Mouse (Mus musculus) G1E (cell line): Measurements from ENCODE around the gene Krt82. TPM values are rescaled to one million over a fixed set of nuclear protein-coding genes. Genes with fewer than 3 reads are reported as not detected.

Experiments
- ATAC-seq: 2 replicates; pipeline ENCODE4 v1.8.0; 2016; ENCODE audit warnings: mild to moderate bottlenecking; ENCODE audit not compliant: insufficient number of reproducible peaks, poor library complexity, low FRiP score, severe bottlenecking; ENCODE audit errors: extremely low read depth
- DNase-seq: peaks from one replicate; pipeline ENCODE4 v3.0.0; 2012; ENCODE audit warnings: low spot score
- H3K27me3 ChIP-seq: 2 replicates; pipeline ENCODE4 v1.6.1; 2012; ENCODE audit warnings: mild to moderate bottlenecking, low read length, inconsistent platforms; ENCODE audit not compliant: insufficient read depth
- H3K36me3 ChIP-seq: replicated peaks from 2 replicates; pipeline ENCODE3; 2012; ENCODE audit warnings: mild to moderate bottlenecking, inconsistent platforms
- H3K4me1 ChIP-seq: 2 replicates; pipeline ENCODE4 v1.6.1; 2012; ENCODE audit warnings: low read depth, low read length, inconsistent platforms, mixed read lengths; ENCODE audit not compliant: insufficient read depth
- H3K4me3 ChIP-seq: 2 replicates; pipeline ENCODE4 v1.5.1; 2012; ENCODE audit warnings: low read depth, mild to moderate bottlenecking, inconsistent platforms, low read length, moderate library complexity, mixed read lengths
- H3K9me3 ChIP-seq: replicated peaks from 2 replicates; pipeline ENCODE4 v1.6.1; 2012; ENCODE audit warnings: inconsistent platforms
- CTCF ChIP-seq: IDR thresholded peaks from 2 replicates; pipeline ENCODE4 v1.5.1; 2012; ENCODE audit warnings: low read depth, low read length, inconsistent platforms, mixed read lengths
- GATA1 ChIP-seq: IDR thresholded peaks from 2 replicates; pipeline ENCODE4 v1.6.1; 2012; ENCODE audit warnings: borderline replicate concordance, low read length, inconsistent platforms, mixed read lengths
- GATA2 ChIP-seq: IDR thresholded peaks from 2 replicates; pipeline ENCODE4 v1.6.1; 2012; ENCODE audit warnings: low read depth, low read length, inconsistent platforms, borderline replicate concordance
- POLR2AphosphoS5 ChIP-seq: IDR thresholded peaks from 2 replicates; pipeline ENCODE4 v1.6.1; 2012; ENCODE audit warnings: low read depth, low read length, inconsistent platforms; ENCODE audit not compliant: insufficient replicate concordance
- TAL1 ChIP-seq: conservative IDR thresholded peaks from 2 replicates; pipeline ENCODE4 v1.6.1; 2012; ENCODE audit warnings: low read depth, low read length, inconsistent platforms, mixed read lengths
- polyA plus RNA-seq: library from polyadenylated mRNA; stranded (reverse); fragments of >175 nt; gene quantifications from 2 replicates; pipeline ENCODE4 v1.2.3, GENCODE M21; 2012
- total RNA-seq, 2 experiments: library from RNA; stranded (forward) in 1 of 2; stranded (reverse) in 1 of 2; fragments of 200-1000 nt in 1 of 2; fragments of >200 nt in 1 of 2; fragmentation: Nextera tagmentation in 1 of 2; gene quantifications; 2 replicates each; pipeline ENCODE4 v1.2.3; 2014 to 2017

The Krt82 gene
- total and polyA plus RNA-seq, 3 experiments = not detected

DNA sequence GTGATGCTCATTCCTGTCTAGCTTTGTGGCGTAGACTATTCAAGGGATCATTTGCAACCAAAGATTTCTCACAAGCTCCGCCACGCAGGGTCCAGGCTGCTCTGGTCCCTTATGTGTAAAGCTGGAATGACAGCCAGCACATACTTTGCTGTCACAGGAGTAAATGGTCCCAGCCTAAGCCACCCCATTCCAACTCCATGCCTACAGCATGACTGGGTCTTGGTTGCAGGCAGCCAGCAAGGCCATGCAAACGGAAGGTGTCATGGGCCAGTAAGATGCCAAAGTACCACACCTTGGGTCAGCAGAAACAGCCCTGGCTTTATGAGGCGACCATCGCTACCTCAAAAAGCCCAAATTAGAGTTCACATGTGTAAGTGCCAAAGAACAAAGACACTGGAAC is 56.8 kb downstream of the Krt82 start:
- no peak for ATAC-seq
- H3K4me1 ChIP-seq = no peaks in the 10 kb centered on the region
- H3K4me3 ChIP-seq = no peak overlapping the region
- H3K9me3 ChIP-seq = peaks cover 64% of the 10 kb centered on the region
- H3K27me3 ChIP-seq = no peaks in the 10 kb centered on the region
- no peak for DNase-seq
- no peak for TF ChIP-seq POLR2AphosphoS5
- TF ChIP-seq GATA1 = no peak
- no peak for TF ChIP-seq CTCF
- no peak for TF ChIP-seq GATA2
- TF ChIP-seq TAL1 = no peak
- H3K36me3 ChIP-seq = no peaks in the 10 kb centered on the region

- TF ChIP-seq TAL1 (no peak), GATA1 (no peak), GATA2 (no peak), CTCF (no peak), POLR2AphosphoS5 (no peak)
- DNase-seq (no peak), ATAC-seq (no peak)
- Histone ChIP-seq H3K4me3 (no peak overlapping the region), H3K4me1 (no peaks in the 10 kb centered on the region), H3K27me3 (no peaks in the 10 kb centered on the region), H3K36me3 (no peaks in the 10 kb centered on the region), H3K9me3 (peaks cover 66% of the 10 kb centered on the region)
These were observed 57.7 kb downstream of the Krt82 start for GRCm38 (mm10) chr15:101492718-101493117.

GRCm38 (mm10) chr15:101491431-101491830 is 59.0 kb downstream of the Krt82 start, which contains the start of gene Krt83:
Gene Krt83 (minus strand): TSS chr15:101491512.
- ATAC-seq = no peak
- H3K36me3 ChIP-seq = no peaks in the 10 kb centered on the region
- no peaks in the 10 kb centered on the region for H3K27me3 ChIP-seq
- H3K9me3 ChIP-seq = peaks cover 61% of the 10 kb centered on the region
- DNase-seq = no peak
- TF ChIP-seq CTCF = no peak
- no peak for TF ChIP-seq GATA2
- TF ChIP-seq POLR2AphosphoS5 = no peak
- TF ChIP-seq TAL1 = no peak
- no peak for TF ChIP-seq GATA1
- no peaks in the 10 kb centered on the region for H3K4me1 ChIP-seq
- H3K4me3 ChIP-seq = no peak within 1 kb of the TSS

Other genes with a start within 250 kb of the Krt82 start
- not detected in 2 replicates for gene Krt80, start 180.5 kb downstream of the Krt82 start, total RNA-seq (2014; fragmentation: Nextera tagmentation)
- 0.11 and 0.12 TPM in 2 replicates for gene Krt80, start 180.5 kb downstream of the Krt82 start, total RNA-seq (2017)
- gene Krt80, start 180.5 kb downstream of the Krt82 start, polyA plus RNA-seq = not detected in 2 replicates
- gene Krt7, start 139.6 kb downstream of the Krt82 start, total RNA-seq (2014; fragmentation: Nextera tagmentation) = not detected in 2 replicates
- under 0.01 and 0.49 TPM in 2 replicates for gene Krt7, start 139.6 kb downstream of the Krt82 start, total RNA-seq (2017)
- gene Krt7, start 139.6 kb downstream of the Krt82 start, polyA plus RNA-seq = 0.11 and 0.13 TPM in 2 replicates
- not detected in 2 replicates for gene Krt87, start 111.9 kb downstream of the Krt82 start, total RNA-seq (2014; fragmentation: Nextera tagmentation)
- not detected in 2 replicates for gene Krt87, start 111.9 kb downstream of the Krt82 start, total RNA-seq (2017)
- not detected in 2 replicates for gene Krt87, start 111.9 kb downstream of the Krt82 start, polyA plus RNA-seq
- gene Krt88, start 102.9 kb downstream of the Krt82 start, total RNA-seq (2014; fragmentation: Nextera tagmentation) = not detected in 2 replicates
- not detected in 2 replicates for gene Krt88, start 102.9 kb downstream of the Krt82 start, total RNA-seq (2017)
- gene Krt88, start 102.9 kb downstream of the Krt82 start, polyA plus RNA-seq = not detected in 2 replicates
- not detected in 2 replicates for gene Krt81, start 86.9 kb downstream of the Krt82 start, total RNA-seq (2014; fragmentation: Nextera tagmentation)
- not detected in 2 replicates for gene Krt81, start 86.9 kb downstream of the Krt82 start, total RNA-seq (2017)
- not detected in 2 replicates for gene Krt81, start 86.9 kb downstream of the Krt82 start, polyA plus RNA-seq
- not detected in 2 replicates for gene Krt86, start 77.2 kb downstream of the Krt82 start, total RNA-seq (2014; fragmentation: Nextera tagmentation)
- 0.11 TPM in 1 of 2 replicates, not detected in the other for gene Krt86, start 77.2 kb downstream of the Krt82 start, total RNA-seq (2017)
- not detected in 2 replicates for gene Krt86, start 77.2 kb downstream of the Krt82 start, polyA plus RNA-seq
- not detected in 2 replicates for gene Krt83, start 59.2 kb downstream of the Krt82 start, total RNA-seq (2014; fragmentation: Nextera tagmentation)
- not detected in 2 replicates for gene Krt83, start 59.2 kb downstream of the Krt82 start, total RNA-seq (2017)
- not detected in 2 replicates for gene Krt83, start 59.2 kb downstream of the Krt82 start, polyA plus RNA-seq
- gene Gm49425, start 33.4 kb downstream of the Krt82 start, total RNA-seq (2014; fragmentation: Nextera tagmentation) = not detected in 2 replicates
- gene Gm49425, start 33.4 kb downstream of the Krt82 start, total RNA-seq (2017) = not detected in 2 replicates
- gene Gm49425, start 33.4 kb downstream of the Krt82 start, polyA plus RNA-seq = not detected in 2 replicates
- gene Krt84, start 17.8 kb downstream of the Krt82 start, total RNA-seq (2014; fragmentation: Nextera tagmentation) = not detected in 2 replicates
- gene Krt84, start 17.8 kb downstream of the Krt82 start, total RNA-seq (2017) = 0.05 TPM in 1 of 2 replicates, not detected in the other
- gene Krt84, start 17.8 kb downstream of the Krt82 start, polyA plus RNA-seq = not detected in 2 replicates
- gene Krt90, start 12.3 kb upstream of the Krt82 start, total RNA-seq (2014; fragmentation: Nextera tagmentation) = not detected in 2 replicates
- not detected in 2 replicates for gene Krt90, start 12.3 kb upstream of the Krt82 start, total RNA-seq (2017)
- not detected in 2 replicates for gene Krt90, start 12.3 kb upstream of the Krt82 start, polyA plus RNA-seq
- gene Krt75, start 23.2 kb upstream of the Krt82 start, total RNA-seq (2014; fragmentation: Nextera tagmentation) = not detected in 2 replicates
- 0.05 TPM in 1 of 2 replicates, not detected in the other for gene Krt75, start 23.2 kb upstream of the Krt82 start, total RNA-seq (2017)
- not detected in 2 replicates for gene Krt75, start 23.2 kb upstream of the Krt82 start, polyA plus RNA-seq
- not detected in 2 replicates for gene Gm5414, start 77.5 kb upstream of the Krt82 start, total RNA-seq (2014; fragmentation: Nextera tagmentation)
- gene Gm5414, start 77.5 kb upstream of the Krt82 start, total RNA-seq (2017) = not detected in 2 replicates
- gene Gm5414, start 77.5 kb upstream of the Krt82 start, polyA plus RNA-seq = not detected in 2 replicates
- gene Gm5478, start 96.7 kb upstream of the Krt82 start, total RNA-seq (2014; fragmentation: Nextera tagmentation) = not detected in 2 replicates
- 0.33 TPM in 1 of 2 replicates, not detected in the other for gene Gm5478, start 96.7 kb upstream of the Krt82 start, total RNA-seq (2017)
- not detected in 2 replicates for gene Gm5478, start 96.7 kb upstream of the Krt82 start, polyA plus RNA-seq
- not detected in 2 replicates for gene Krt6b, start 129.6 kb upstream of the Krt82 start, total RNA-seq (2014; fragmentation: Nextera tagmentation)
- gene Krt6b, start 129.6 kb upstream of the Krt82 start, total RNA-seq (2017) = not detected in 2 replicates
- not detected in 2 replicates for gene Krt6b, start 129.6 kb upstream of the Krt82 start, polyA plus RNA-seq
- gene Krt6a, start 143.6 kb upstream of the Krt82 start, total RNA-seq (2014; fragmentation: Nextera tagmentation) = not detected in 2 replicates
- gene Krt6a, start 143.6 kb upstream of the Krt82 start, total RNA-seq (2017) = not detected in 2 replicates
- gene Krt6a, start 143.6 kb upstream of the Krt82 start, polyA plus RNA-seq = not detected in 2 replicates
- gene Krt5, start 162.2 kb upstream of the Krt82 start, total RNA-seq (2014; fragmentation: Nextera tagmentation) = not detected in 2 replicates
- gene Krt5, start 162.2 kb upstream of the Krt82 start, total RNA-seq (2017) = not detected in 2 replicates
- gene Krt5, start 162.2 kb upstream of the Krt82 start, polyA plus RNA-seq = not detected in 2 replicates
- not detected in 2 replicates for gene Krt71, start 192.4 kb upstream of the Krt82 start, total RNA-seq (2014; fragmentation: Nextera tagmentation)
- not detected in 2 replicates for gene Krt71, start 192.4 kb upstream of the Krt82 start, total RNA-seq (2017)
- not detected in 2 replicates for gene Krt71, start 192.4 kb upstream of the Krt82 start, polyA plus RNA-seq
- not detected in 2 replicates for gene Krt72, start 235.8 kb upstream of the Krt82 start, total RNA-seq (2014; fragmentation: Nextera tagmentation)
- 0.23 TPM in 1 of 2 replicates, not detected in the other for gene Krt72, start 235.8 kb upstream of the Krt82 start, total RNA-seq (2017)
- not detected in 2 replicates for gene Krt72, start 235.8 kb upstream of the Krt82 start, polyA plus RNA-seq